Mouse (Mus musculus) MEL (cell line): ENCODE measurements at regions not wholly inside any gene's neighbourhood (a gene's known extent, or its start where the extent isn't known, plus 50 kb on each side); places are given as distances from the start of the nearest gene placed in this dataset.

Experiments
- DNase-seq: peaks from one replicate; pipeline ENCODE4 v3.0.0; 2011; ENCODE audit warnings: low read depth, low spot score
- H3K27ac ChIP-seq: 2 replicates; pipeline ENCODE4 v1.5.1; 2012; ENCODE audit warnings: low read depth, mild to moderate bottlenecking, control low read depth, low read length, moderate library complexity; ENCODE audit not compliant: control insufficient read depth
- H3K27me3 ChIP-seq, 2 experiments: fragments of 150-350 bp in 1 of 2; sonication (generic) in 1 of 2; 2 replicates each; pipeline ENCODE4 v1.6.1; 2012; ENCODE audit warnings: low read length in 2 of 2, mild to moderate bottlenecking in 2 of 2, improper control_type of control experiment in 1 of 2, moderate library complexity in 1 of 2; ENCODE audit not compliant: insufficient read depth in 2 of 2, control insufficient read depth in 1 of 2
- H3K36me3 ChIP-seq, 2 experiments: 2 replicates each; pipeline ENCODE4 v1.6.1; 2012 to 2014; ENCODE audit warnings: low read length in 2 of 2, improper control_type of control experiment in 1 of 2, inconsistent platforms in 1 of 2, mild to moderate bottlenecking in 1 of 2; ENCODE audit not compliant: insufficient read depth in 2 of 2, control insufficient read depth in 1 of 2
- H3K4me1 ChIP-seq, 2 experiments: fragments of 150-350 bp in 1 of 2; sonication (generic) in 1 of 2; 2 replicates each; pipeline ENCODE4 v1.6.1; 2012; ENCODE audit warnings: low read length in 2 of 2, improper control_type of control experiment in 1 of 2, mild to moderate bottlenecking in 1 of 2; ENCODE audit not compliant: insufficient read depth in 2 of 2, control insufficient read depth in 1 of 2
- H3K4me3 ChIP-seq, 2 experiments: fragments of 150-350 bp in 1 of 2; sonication (generic) in 1 of 2; 2 replicates each; pipeline ENCODE4 v1.5.1; 2012; ENCODE audit warnings: low read depth in 2 of 2, low read length in 2 of 2, mild to moderate bottlenecking in 2 of 2, moderate library complexity in 2 of 2, control low read depth in 1 of 2, improper control_type of control experiment in 1 of 2; ENCODE audit not compliant: control insufficient read depth in 1 of 2, insufficient read depth in 1 of 2
- H3K79me2 ChIP-seq: 2 replicates; pipeline ENCODE4 v1.6.1; 2012; ENCODE audit warnings: mild to moderate bottlenecking, low read length, moderate library complexity; ENCODE audit not compliant: control insufficient read depth, poor library complexity, insufficient read depth
- H3K9ac ChIP-seq: 2 replicates; pipeline ENCODE4 v1.6.1; 2012; ENCODE audit warnings: low read depth, mild to moderate bottlenecking, control low read depth, low read length, moderate library complexity; ENCODE audit not compliant: control insufficient read depth, poor library complexity, severe bottlenecking
- H3K9me3 ChIP-seq: fragments of 150-350 bp; sonication (generic); replicated peaks from 2 replicates; pipeline ENCODE4 v1.6.1; 2012; ENCODE audit warnings: mild to moderate bottlenecking, low read length, improper control_type of control experiment, moderate library complexity; ENCODE audit not compliant: insufficient read depth
- BHLHE40 ChIP-seq: IDR thresholded peaks from 2 replicates; pipeline ENCODE4 v1.6.1; 2012; ENCODE audit warnings: low read depth, mild to moderate bottlenecking, inconsistent platforms, low read length, improper control_type of control experiment, borderline replicate concordance
- CTCF ChIP-seq, 3 experiments: IDR thresholded peaks in 2 of 3; conservative IDR thresholded peaks in 1 of 3; 2 replicates each; pipeline ENCODE4 v1.5.1; 2011 to 2012; ENCODE audit warnings: low read length in 3 of 3, low read depth in 2 of 3, mild to moderate bottlenecking in 2 of 3, improper control_type of control experiment in 1 of 3, inconsistent platforms in 1 of 3, mixed read lengths in 1 of 3, moderate library complexity in 1 of 3; ENCODE audit not compliant: control insufficient read depth in 1 of 3, insufficient read depth in 1 of 3, poor library complexity in 1 of 3, severe bottlenecking in 1 of 3
- E2F4 ChIP-seq: IDR thresholded peaks from 2 replicates; pipeline ENCODE4 v1.6.1; 2011; ENCODE audit warnings: low read depth, low read length, improper control_type of control experiment, borderline replicate concordance
- EP300 ChIP-seq, 2 experiments: IDR thresholded peaks; 2 replicates each; pipeline ENCODE4 v1.6.1; 2011; ENCODE audit warnings: improper control_type of control experiment in 2 of 2, low read length in 2 of 2, low read depth in 1 of 2, mild to moderate bottlenecking in 1 of 2
- GATA1 ChIP-seq: IDR thresholded peaks from 2 replicates; pipeline ENCODE4 v1.6.1; 2011; ENCODE audit warnings: low read depth, low read length, improper control_type of control experiment
- HCFC1 ChIP-seq: IDR thresholded peaks from 2 replicates; pipeline ENCODE4 v1.6.1; 2012; ENCODE audit warnings: low read depth, mild to moderate bottlenecking, inconsistent platforms, low read length, improper control_type of control experiment, moderate library complexity
- JUND ChIP-seq: IDR thresholded peaks from 2 replicates; pipeline ENCODE4 v1.6.1; 2011; ENCODE audit warnings: low read depth, mild to moderate bottlenecking, improper control_type of control experiment, low read length
- MAX ChIP-seq: IDR thresholded peaks from 2 replicates; pipeline ENCODE4 v1.6.1; 2011; ENCODE audit warnings: low read length, improper control_type of control experiment
- MAZ ChIP-seq: IDR thresholded peaks from 2 replicates; pipeline ENCODE4 v1.6.1; 2012; ENCODE audit warnings: low read depth, mild to moderate bottlenecking, inconsistent platforms, low read length, improper control_type of control experiment
- MXI1 ChIP-seq: IDR thresholded peaks from 2 replicates; pipeline ENCODE4 v1.6.1; 2011; ENCODE audit warnings: mild to moderate bottlenecking, low read depth, low read length, improper control_type of control experiment
- MYB ChIP-seq: IDR thresholded peaks from 2 replicates; pipeline ENCODE4 v1.6.1; 2011; ENCODE audit warnings: mild to moderate bottlenecking, low read depth, low read length, improper control_type of control experiment
- NRF1 ChIP-seq: IDR thresholded peaks from 2 replicates; pipeline ENCODE4 v1.6.1; 2014; ENCODE audit warnings: low read depth, mild to moderate bottlenecking, inconsistent platforms, low read length, improper control_type of control experiment, moderate library complexity; ENCODE audit not compliant: poor library complexity, insufficient read depth, severe bottlenecking
- POLR2A ChIP-seq, 2 experiments: IDR thresholded peaks; 2 replicates each; pipeline ENCODE4 v1.6.1; 2011 to 2012; ENCODE audit warnings: low read length in 2 of 2, mild to moderate bottlenecking in 2 of 2, control low read depth in 1 of 2, improper control_type of control experiment in 1 of 2, low read depth in 1 of 2, moderate library complexity in 1 of 2; ENCODE audit not compliant: control insufficient read depth in 1 of 2, insufficient read depth in 1 of 2, poor library complexity in 1 of 2
- POLR2AphosphoS5 ChIP-seq: IDR thresholded peaks from 2 replicates; pipeline ENCODE4 v1.6.1; 2012; ENCODE audit warnings: low read depth, borderline replicate concordance, mild to moderate bottlenecking, inconsistent platforms, low read length, moderate library complexity, mixed read lengths
- RAD21 ChIP-seq: IDR thresholded peaks from 2 replicates; pipeline ENCODE4 v1.6.1; 2011; ENCODE audit warnings: mild to moderate bottlenecking, low read depth, low read length, improper control_type of control experiment
- RCOR1 ChIP-seq: IDR thresholded peaks from 2 replicates; pipeline ENCODE4 v1.6.1; 2012; ENCODE audit warnings: low read depth, mild to moderate bottlenecking, inconsistent platforms, low read length, improper control_type of control experiment
- SIN3A ChIP-seq: IDR thresholded peaks from 2 replicates; pipeline ENCODE4 v1.6.1; 2012; ENCODE audit warnings: low read length, improper control_type of control experiment, inconsistent platforms
- SMC3 ChIP-seq: IDR thresholded peaks from 2 replicates; pipeline ENCODE4 v1.6.1; 2011; ENCODE audit warnings: low read depth, low read length, improper control_type of control experiment
- TAL1 ChIP-seq: IDR thresholded peaks from 2 replicates; pipeline ENCODE4 v1.6.1; 2012; ENCODE audit warnings: mild to moderate bottlenecking, inconsistent platforms, low read length, moderate library complexity, mixed read lengths
- TCF12 ChIP-seq: IDR thresholded peaks from 2 replicates; pipeline ENCODE4 v1.6.1; 2014; ENCODE audit warnings: low read depth, mild to moderate bottlenecking, inconsistent platforms, low read length, improper control_type of control experiment, moderate library complexity
- UBTF ChIP-seq: IDR thresholded peaks from 2 replicates; pipeline ENCODE4 v1.6.1; 2012; ENCODE audit warnings: low read depth, mild to moderate bottlenecking, inconsistent platforms, low read length, improper control_type of control experiment, moderate library complexity, borderline replicate concordance; ENCODE audit not compliant: insufficient read depth
- ZC3H11A ChIP-seq: IDR thresholded peaks from 2 replicates; pipeline ENCODE4 v1.6.1; 2012; ENCODE audit warnings: low read depth, mild to moderate bottlenecking, inconsistent platforms, low read length, improper control_type of control experiment
- ZKSCAN1 ChIP-seq: IDR thresholded peaks from 2 replicates; pipeline ENCODE4 v1.6.1; 2012; ENCODE audit warnings: low read depth, mild to moderate bottlenecking, inconsistent platforms, low read length, improper control_type of control experiment, moderate library complexity

DNA sequence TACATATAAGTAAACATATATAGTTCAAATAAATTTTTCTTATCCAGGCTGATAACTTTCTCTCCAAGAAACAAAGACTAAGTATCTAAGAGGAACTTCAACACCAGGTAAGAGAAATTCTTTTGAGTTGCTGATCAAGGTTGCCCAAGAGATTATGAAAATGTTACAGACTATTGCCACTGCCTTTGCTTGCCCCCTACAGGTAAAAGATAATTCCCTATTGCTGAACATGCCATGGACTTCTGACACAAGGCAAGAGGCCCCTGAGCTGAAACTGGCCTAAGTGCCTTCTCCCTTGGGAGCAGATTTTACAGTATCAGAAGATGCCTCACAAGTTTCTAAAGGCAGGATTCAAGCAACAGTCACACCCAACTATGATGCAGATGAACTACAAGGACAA, 2914.2 kb upstream of the Gm6569 start:
- TF ChIP-seq NRF1 (no peak), EP300 (IDR thresholded peaks at IDR 0.05; ENCODE audit: low read depth in 1 of 2, low read length in 2 of 2) (no peak), HCFC1 (no peak), MXI1 (no peak), E2F4 (no peak), POLR2AphosphoS5 (no peak), TAL1 (no peak), ZC3H11A (no peak), BHLHE40 (no peak), TCF12 (no peak), RCOR1 (no peak), SIN3A (no peak), ZKSCAN1 (no peak), POLR2A (IDR thresholded peaks at IDR 0.05; ENCODE audit: control insufficient read depth in 1 of 2, insufficient read depth in 1 of 2, low read depth in 1 of 2, low read length in 2 of 2, poor library complexity in 1 of 2) (no peak), GATA1 (no peak), JUND (no peak), CTCF (IDR thresholded peaks at IDR 0.05 in 2 of 3, conservative IDR thresholded peaks at IDR 0.05 in 1 of 3; ENCODE audit: control insufficient read depth in 1 of 3, insufficient read depth in 1 of 3, low read depth in 2 of 3, low read length in 3 of 3, poor library complexity in 1 of 3, severe bottlenecking in 1 of 3) (no peak), MAX (no peak), MYB (no peak), UBTF (no peak)
- H3K27ac ChIP-seq, result no peak overlapping the region
- H3K27me3 ChIP-seq, result no peaks in the 10 kb centered on the region; a peak in 1 of 4 replicates
- no peak for DNase-seq
- H3K4me3 ChIP-seq, result no peak overlapping the region
- no peaks in the 10 kb centered on the region for H3K4me1 ChIP-seq
- H3K79me2 ChIP-seq, result no peaks in the 10 kb centered on the region
- H3K9ac ChIP-seq, result no peak overlapping the region
- no peaks in the 10 kb centered on the region for H3K36me3 ChIP-seq
- no peaks in the 10 kb centered on the region for H3K9me3 ChIP-seq

DNA sequence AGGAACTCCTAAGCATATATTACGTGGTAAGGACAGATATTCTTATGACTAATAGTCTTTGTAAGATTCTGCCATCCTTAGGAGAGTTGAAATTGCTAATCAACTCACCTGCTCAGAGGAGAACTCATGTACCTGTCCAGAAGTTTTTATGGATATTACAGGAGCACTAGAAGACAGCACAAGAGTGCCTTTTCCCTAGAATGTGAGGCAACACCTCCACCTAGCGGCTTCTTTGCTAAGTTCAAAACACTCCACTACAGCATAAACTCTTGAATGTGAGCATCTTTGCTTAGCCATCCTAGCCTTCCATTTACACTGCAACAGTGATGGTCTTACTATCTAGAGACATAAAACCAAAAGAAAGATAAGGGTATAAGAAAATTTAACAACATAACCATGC, 2913.5 kb upstream of the Gm6569 start:
- Histone ChIP-seq H3K9ac (no peak overlapping the region), H3K4me1 (no peaks in the 10 kb centered on the region), H3K9me3 (no peaks in the 10 kb centered on the region), H3K79me2 (no peaks in the 10 kb centered on the region), H3K4me3 (no peak overlapping the region), H3K27ac (no peak overlapping the region), H3K36me3 (no peaks in the 10 kb centered on the region)
- DNase-seq, result peak; percentile 50
- TF ChIP-seq SMC3 (peak; percentile 50), RAD21 (peak; percentile 70), CTCF (IDR thresholded peaks at IDR 0.05 in 2 of 3, conservative IDR thresholded peaks at IDR 0.05 in 1 of 3; ENCODE audit: control insufficient read depth in 1 of 3, insufficient read depth in 1 of 3, low read depth in 2 of 3, low read length in 3 of 3, poor library complexity in 1 of 3, severe bottlenecking in 1 of 3) (peak; percentile 51 to 59 (median 51)), SIN3A (no peak), TCF12 (no peak), MAZ (no peak), POLR2AphosphoS5 (no peak), ZC3H11A (peak; percentile 31; the same call in 1 of the 2 replicates)
- TF ChIP-seq, all 39 proteins: peak for 4
- no peaks in the 10 kb centered on the region; a peak in 1 of 4 replicates for H3K27me3 ChIP-seq
